Mouse (Mus musculus) liver, embryonic 13.5 days (tissue): Measurements from ENCODE around the gene Fcgr3. TPM values are rescaled to one million over a fixed set of nuclear protein-coding genes. Genes with fewer than 3 reads are reported as not detected.
A peak's percentile ranks its signal among the peaks of the same experiment; 100 is the strongest.
"Not testable (repeated sequence)": the region's sequence is repeated elsewhere in the genome, so short reads cannot be mapped to it uniquely, and the experiment has no call there.

Source experiments
- ATAC-seq: fragments of 200-750 bp; cut with Nextera tagmentation; 2 replicates; pipeline ENCODE4 v1.8.0; 2017; ENCODE audit warnings: low read depth, mild to moderate bottlenecking, moderate number of reproducible peaks, moderate library complexity
- DNase-seq: peaks from one replicate; pipeline ENCODE4 v3.0.0; 2022
- H3K27ac ChIP-seq: fragments of 300-500 bp; sonication (generic); 2 replicates; pipeline ENCODE4 v1.5.1; 2015; ENCODE audit warnings: moderate library complexity, mild to moderate bottlenecking, inconsistent platforms
- H3K27me3 ChIP-seq: fragments of 300-500 bp; sonication (generic); 2 replicates; pipeline ENCODE4 v1.6.1; 2015; ENCODE audit warnings: mild to moderate bottlenecking, inconsistent platforms
- H3K36me3 ChIP-seq: fragments of 300-500 bp; sonication (generic); 2 replicates; pipeline ENCODE4 v1.6.1; 2015; ENCODE audit warnings: mild to moderate bottlenecking, inconsistent platforms
- H3K4me1 ChIP-seq: fragments of 300-500 bp; sonication (generic); replicated peaks from 2 replicates; pipeline ENCODE4 v1.6.1; 2015; ENCODE audit warnings: inconsistent platforms
- H3K4me2 ChIP-seq: fragments of 300-500 bp; sonication (generic); 2 replicates; pipeline ENCODE4 v1.6.1; 2015; ENCODE audit warnings: inconsistent platforms, mild to moderate bottlenecking, moderate library complexity
- H3K4me3 ChIP-seq: fragments of 300-500 bp; sonication (generic); replicated peaks from 2 replicates; pipeline ENCODE4 v1.5.1; 2015; ENCODE audit warnings: mild to moderate bottlenecking, inconsistent platforms
- H3K9ac ChIP-seq: fragments of 300-500 bp; sonication (generic); 2 replicates; pipeline ENCODE4 v1.6.1; 2015; ENCODE audit warnings: mild to moderate bottlenecking, inconsistent platforms
- H3K9me3 ChIP-seq: fragments of 300-500 bp; sonication (generic); replicated peaks from 2 replicates; pipeline ENCODE4 v1.6.1; 2016; ENCODE audit warnings: inconsistent platforms
- WGBS: fragments of 180-500 bp; shearing (Covaris S2); methylation state at CpG from one replicate; pipeline ENCODE4 v1.1.7; 2015; ENCODE audit not compliant: insufficient replicate concordance; 5-methylcytosine and 5-hydroxymethylcytosine counted together
- polyA plus RNA-seq: library from polyadenylated mRNA; unstranded; fragments of >200 nt; fragmentation: Nextera tagmentation; extraction: Ambion mirVana; gene quantifications from 2 replicates; pipeline ENCODE4 v1.2.1, GENCODE M21; 2015

Gene Fcgr3
- polyA plus RNA-seq, 1 experiment from 2014 or later: 17.9 TPM

DNA sequence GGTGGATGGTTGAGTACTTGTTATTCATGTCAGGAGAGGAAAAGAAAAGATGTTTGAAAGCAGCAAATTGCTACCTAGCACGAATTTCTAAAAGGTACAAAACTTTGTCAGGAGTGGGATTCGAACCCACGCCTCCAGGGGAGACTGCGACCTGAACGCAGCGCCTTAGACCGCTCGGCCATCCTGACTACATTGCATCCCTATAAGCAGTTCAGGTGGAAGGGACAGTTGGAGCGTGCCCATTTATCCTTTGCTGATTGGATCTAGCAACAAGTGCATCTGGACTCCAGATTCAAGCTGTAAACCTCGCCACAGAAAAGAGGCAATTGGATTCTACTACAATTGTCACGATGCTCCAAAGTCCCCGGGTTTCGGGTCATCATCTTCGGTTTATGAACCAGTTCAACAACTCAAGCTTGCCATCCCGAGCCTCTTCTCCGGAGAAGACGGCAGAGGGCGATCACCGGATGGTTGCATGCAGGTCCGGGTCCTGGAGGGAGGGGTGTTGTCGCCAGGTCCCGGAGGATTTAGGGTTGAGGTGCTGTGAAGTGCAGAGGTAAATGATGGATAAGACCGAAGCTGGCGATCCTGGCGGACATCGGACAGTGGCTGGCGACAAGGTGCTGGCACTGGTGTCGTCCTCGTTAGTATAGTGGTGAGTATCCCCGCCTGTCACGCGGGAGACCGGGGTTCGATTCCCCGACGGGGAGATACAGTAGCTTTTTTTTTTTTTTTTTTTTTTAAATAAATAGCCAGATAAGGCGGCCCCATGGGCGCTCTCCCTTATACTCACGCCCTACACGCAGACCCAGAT is 37.2 kb upstream of the Fcgr3 start:
- H3K9me3 ChIP-seq: no peaks in the 10 kb centered on the region
- H3K4me2 ChIP-seq: peak overlapping the region; percentile 88
- H3K4me1 ChIP-seq: peaks cover 51% of the 10 kb centered on the region
- H3K36me3 ChIP-seq: no peaks in the 10 kb centered on the region
- DNase-seq: peak; percentile 79
- peak overlapping the region; percentile 74 for H3K9ac ChIP-seq
- H3K4me3 ChIP-seq: peak overlapping the region; percentile 74
- H3K27me3 ChIP-seq: no peaks in the 10 kb centered on the region
- WGBS: under 1% methylated on average over 40 of the region's 40 CpGs
- peak; percentile 71 for ATAC-seq
- peak overlapping the region; percentile 78 for H3K27ac ChIP-seq

DNA sequence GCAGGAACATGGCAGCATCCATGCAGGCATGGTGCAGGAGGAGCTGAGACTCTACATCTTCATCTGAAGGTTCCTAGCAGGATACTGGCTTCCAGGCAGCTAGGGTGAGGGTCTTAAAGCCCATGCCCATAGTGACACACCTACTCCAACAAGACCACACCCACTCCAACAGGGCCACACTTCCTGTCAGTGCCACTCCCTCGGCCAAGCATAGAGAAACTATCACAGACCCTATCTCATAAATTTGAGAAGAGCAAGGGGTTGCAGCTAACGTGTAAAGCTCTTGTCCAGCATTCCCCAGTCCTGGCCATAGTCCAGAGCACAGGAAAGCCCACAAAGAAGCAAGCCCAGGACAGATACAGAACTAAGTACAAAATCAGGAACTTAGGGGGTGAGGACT is 36.3 kb upstream of the Fcgr3 start:
- H3K4me1 ChIP-seq: peaks cover 60% of the 10 kb centered on the region
- no peak for DNase-seq
- ATAC-seq: no peak
- H3K36me3 ChIP-seq: no peaks in the 10 kb centered on the region
- H3K4me3 ChIP-seq: peak overlapping the region; percentile 4; the same call in 1 of the 2 replicates
- H3K9me3 ChIP-seq: no peaks in the 10 kb centered on the region
- no peak overlapping the region for H3K27ac ChIP-seq
- H3K4me2 ChIP-seq: peak overlapping the region; percentile 88
- H3K9ac ChIP-seq: no peak overlapping the region
- no peaks in the 10 kb centered on the region for H3K27me3 ChIP-seq
- 17% methylated on average over 2 of the region's 2 CpGs for WGBS

GRCm38 (mm10) chr1:171097612-171098011 is 32.9 kb upstream of the Fcgr3 start:
- WGBS: 9% methylated on average over 2 of the region's 2 CpGs
- Histone ChIP-seq H3K9ac (0 out of 2 replicates have a peak overlapping the region, but pooled peaks have one; percentile 19), H3K9me3 (no peaks in the 10 kb centered on the region), H3K36me3 (no peaks in the 10 kb centered on the region), H3K27ac (peak overlapping the region; percentile 54), H3K27me3 (no peaks in the 10 kb centered on the region), H3K4me1 (peaks cover 63% of the 10 kb centered on the region), H3K4me3 (no peak overlapping the region), H3K4me2 (peak overlapping the region; percentile 23)
- DNase-seq: peak; percentile 62
- ATAC-seq: peak; percentile 30

DNA sequence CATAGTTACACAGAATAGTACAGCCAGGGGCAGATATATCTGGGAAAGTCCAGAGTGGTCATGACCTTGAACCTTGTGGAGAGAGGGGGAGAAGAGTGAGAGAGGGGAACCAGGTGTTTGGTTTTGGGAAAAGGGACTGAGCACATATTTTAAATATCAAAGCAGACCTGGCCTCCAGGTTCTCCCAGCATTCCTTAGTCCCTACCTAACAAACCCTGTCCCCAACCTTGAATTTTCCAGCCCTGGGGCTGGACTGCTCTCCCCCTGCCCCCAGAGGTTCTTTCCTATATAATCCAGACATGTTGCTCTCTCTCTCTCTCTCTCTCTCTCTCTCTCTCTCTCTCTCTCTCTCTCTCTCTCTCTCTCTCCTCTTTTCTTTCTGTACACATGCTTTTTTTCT is 32.4 kb upstream of the Fcgr3 start:
- Histone ChIP-seq H3K27me3 (no peaks in the 10 kb centered on the region), H3K4me3 (no peak overlapping the region), H3K27ac (peak overlapping the region; percentile 54), H3K36me3 (no peaks in the 10 kb centered on the region), H3K4me1 (peaks cover 61% of the 10 kb centered on the region), H3K9ac (0 out of 2 replicates have a peak overlapping the region, but pooled peaks have one; percentile 19), H3K4me2 (no peak overlapping the region), H3K9me3 (no peaks in the 10 kb centered on the region)
- ATAC-seq (no peak), DNase-seq (no peak)

DNA sequence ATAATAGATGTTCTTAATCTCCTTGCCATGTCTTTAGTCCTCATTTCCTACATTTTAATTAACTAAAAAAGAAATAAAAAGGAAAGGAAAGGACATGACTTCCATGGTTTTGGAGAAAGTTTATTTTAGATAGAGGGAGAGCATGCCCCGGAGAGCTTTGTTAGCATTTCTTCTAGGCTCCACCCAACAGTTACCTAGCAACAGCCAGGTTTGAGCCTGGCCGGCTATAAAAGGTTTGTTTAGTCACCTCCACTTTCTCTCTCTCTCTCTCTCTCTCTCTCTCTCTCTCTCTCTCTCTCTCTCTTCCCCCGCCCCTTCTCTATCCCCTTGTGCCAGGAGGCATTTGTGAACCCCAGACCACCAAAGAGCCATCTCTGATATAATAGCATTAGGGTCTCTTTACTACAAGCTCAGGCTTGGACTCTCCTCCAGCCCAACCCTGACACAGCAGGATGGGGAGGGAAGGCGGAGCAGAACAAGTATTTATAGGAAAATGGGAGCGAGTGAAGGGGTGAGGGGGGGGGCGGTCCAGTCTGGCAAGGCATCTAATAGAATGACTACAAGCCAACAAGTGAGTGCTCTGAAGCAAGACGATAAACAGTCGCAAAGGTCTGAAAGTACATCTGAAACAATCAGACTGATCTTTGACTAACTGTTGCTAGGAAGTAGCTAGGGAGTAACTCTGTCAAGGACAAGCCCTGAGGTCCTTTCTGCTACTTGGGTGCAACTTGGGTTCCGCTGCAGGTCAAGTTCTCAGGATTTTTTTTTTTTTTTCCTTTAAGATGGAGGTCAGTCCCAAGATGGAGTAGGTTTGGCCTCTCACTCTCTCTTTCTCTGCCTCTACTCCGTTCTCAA is 31.6 kb upstream of the Fcgr3 start:
- Histone ChIP-seq H3K9ac (no peak overlapping the region), H3K4me1 (peaks cover 53% of the 10 kb centered on the region), H3K9me3 (no peaks in the 10 kb centered on the region), H3K27ac (peak overlapping the region; percentile 34), H3K4me3 (no peak overlapping the region), H3K4me2 (peak overlapping the region; percentile 34), H3K27me3 (no peaks in the 10 kb centered on the region), H3K36me3 (no peaks in the 10 kb centered on the region)
- no peak for DNase-seq
- no peak; the same call in 1 of the 2 replicates for ATAC-seq
- 38% methylated on average over 10 of the region's 10 CpGs for WGBS

- Histone ChIP-seq H3K9ac (no peak overlapping the region), H3K9me3 (no peaks in the 10 kb centered on the region), H3K4me2 (no peak overlapping the region), H3K27me3 (no peaks in the 10 kb centered on the region), H3K4me3 (no peak overlapping the region), H3K27ac (no peak overlapping the region), H3K36me3 (no peaks in the 10 kb centered on the region), H3K4me1 (peaks cover 36% of the 10 kb centered on the region)
- no peak for ATAC-seq
- 23% methylated on average over 4 of the region's 4 CpGs for WGBS
- no peak for DNase-seq
Measured at GRCm38 (mm10) chr1:171094424-171094823, 29.7 kb upstream of the Fcgr3 start.

- ATAC-seq: no peak
- no peak for DNase-seq
- peaks cover 31% of the 10 kb centered on the region for H3K4me1 ChIP-seq
- no peak overlapping the region for H3K27ac ChIP-seq
- H3K4me3 ChIP-seq: no peak overlapping the region
- WGBS: 52% methylated on average over 2 of the region's 2 CpGs
- no peak overlapping the region for H3K9ac ChIP-seq
- no peak overlapping the region for H3K4me2 ChIP-seq
- H3K36me3 ChIP-seq: no peaks in the 10 kb centered on the region
- no peaks in the 10 kb centered on the region for H3K9me3 ChIP-seq
- peaks cover 22% of the 10 kb centered on the region for H3K27me3 ChIP-seq
Measured at GRCm38 (mm10) chr1:171090761-171091160, 26.0 kb upstream of the Fcgr3 start.

DNA sequence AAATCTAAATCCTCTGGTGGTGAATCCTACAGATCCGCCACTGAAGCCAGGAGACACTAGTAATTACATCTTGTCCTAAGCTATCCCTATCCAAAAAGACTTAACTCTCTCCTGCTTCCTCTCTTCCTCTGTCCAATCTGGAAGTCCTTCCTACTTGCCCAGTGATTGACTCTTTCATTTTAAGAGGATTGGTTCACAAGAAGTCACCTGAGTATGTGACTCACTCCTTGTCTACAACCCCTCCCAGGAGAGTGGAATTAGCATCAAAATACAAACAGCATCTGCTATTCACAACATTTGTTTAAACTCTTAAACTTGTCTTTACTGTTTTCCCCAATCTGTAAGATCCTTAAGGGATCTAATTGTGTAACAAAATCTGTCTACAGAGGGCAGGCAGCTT is 25.2 kb upstream of the Fcgr3 start:
- Histone ChIP-seq H3K36me3 (no peaks in the 10 kb centered on the region), H3K4me1 (peaks cover 28% of the 10 kb centered on the region), H3K4me2 (no peak overlapping the region), H3K9ac (no peak overlapping the region), H3K27ac (no peak overlapping the region), H3K27me3 (peaks cover 26% of the 10 kb centered on the region), H3K9me3 (no peaks in the 10 kb centered on the region), H3K4me3 (no peak overlapping the region)
- 83% methylated on average over 1 of the region's 1 CpGs for whole genome bisulfite sequencing
- no peak for DNase-seq
- no peak for ATAC-seq

- H3K4me3 ChIP-seq: not testable (repeated sequence)
- WGBS: 3% methylated on average over 10 of the region's 10 CpGs
Measured at GRCm38 (mm10) chr1:171088237-171088869, 23.6 kb upstream of the Fcgr3 start.

GRCm38 (mm10) chr1:171085718-171086117 is 21.0 kb upstream of the Fcgr3 start:
- 1% methylated on average over 26 of the region's 26 CpGs for WGBS
- peak overlapping the region; percentile 51; the same call in 1 of the 2 replicates for H3K9ac ChIP-seq
- ATAC-seq: no peak

More at GRCm38 (mm10) chr1:171088237-171088869, 23.6 kb upstream of the Fcgr3 start:
- not testable (repeated sequence) for ATAC-seq, H3K36me3 ChIP-seq, H3K9me3 ChIP-seq, H3K9ac ChIP-seq, H3K27ac ChIP-seq
- H3K27me3 ChIP-seq: peaks cover 30% of the 10 kb centered on the region
- peak; percentile 64 for DNase-seq
- peaks cover 24% of the 10 kb centered on the region for H3K4me1 ChIP-seq
- peak overlapping the region; percentile 51 for H3K4me2 ChIP-seq

More at GRCm38 (mm10) chr1:171085718-171086117, 21.0 kb upstream of the Fcgr3 start:
- DNase-seq: no peak
- no peak overlapping the region for H3K27ac ChIP-seq
- no peaks in the 10 kb centered on the region for H3K9me3 ChIP-seq
- no peaks in the 10 kb centered on the region for H3K36me3 ChIP-seq
- H3K4me1 ChIP-seq: peaks cover 27% of the 10 kb centered on the region
- peak overlapping the region; percentile 52 for H3K4me3 ChIP-seq
- H3K4me2 ChIP-seq: peak overlapping the region; percentile 70
- H3K27me3 ChIP-seq: peaks cover 38% of the 10 kb centered on the region
